Mouse (Mus musculus) hindbrain, embryonic 14.5 days (tissue): ENCODE data around the gene Ttc30a1. TPM values are rescaled to one million over a fixed set of nuclear protein-coding genes. Genes with fewer than 3 reads are reported as not detected.

Experiments used
- ATAC-seq: fragments of 200-750 bp; cut with Nextera tagmentation; 2 replicates; pipeline ENCODE4 v1.8.0; 2017; ENCODE audit warnings: moderate number of reproducible peaks, mild to moderate bottlenecking, moderate TSS enrichment, moderate library complexity; ENCODE audit not compliant: low FRiP score
- DNase-seq: peaks from one replicate; pipeline ENCODE4 v3.0.0-alpha.2; 2015; ENCODE audit warnings: low spot score
- H3K27ac ChIP-seq: fragments of 300-500 bp; sonication (generic); 2 replicates; pipeline ENCODE4 v1.5.1; 2014; ENCODE audit warnings: mild to moderate bottlenecking, moderate library complexity
- H3K27me3 ChIP-seq: fragments of 300-500 bp; sonication (generic); 2 replicates; pipeline ENCODE4 v1.6.1; 2014; ENCODE audit warnings: mild to moderate bottlenecking, low read length, mixed read lengths; ENCODE audit not compliant: control insufficient read depth, insufficient read depth
- H3K36me3 ChIP-seq: fragments of 300-500 bp; sonication (generic); replicated peaks from 2 replicates; pipeline ENCODE4 v1.6.1; 2014; ENCODE audit not compliant: control insufficient read depth, insufficient read depth
- H3K4me1 ChIP-seq: fragments of 300-500 bp; sonication (generic); replicated peaks from 2 replicates; pipeline ENCODE4 v1.6.1; 2014; ENCODE audit warnings: antibody characterized with exemption, low read length, mixed read lengths; ENCODE audit not compliant: control insufficient read depth, insufficient read depth
- H3K4me2 ChIP-seq: fragments of 300-500 bp; sonication (generic); replicated peaks from 2 replicates; pipeline ENCODE4 v1.6.1; 2014; ENCODE audit warnings: mild to moderate bottlenecking, moderate library complexity
- H3K4me3 ChIP-seq: fragments of 300-500 bp; sonication (generic); replicated peaks from 2 replicates; pipeline ENCODE4 v1.5.1; 2014; ENCODE audit warnings: mild to moderate bottlenecking, low read length
- H3K9ac ChIP-seq: fragments of 300-500 bp; sonication (generic); 2 replicates; pipeline ENCODE4 v1.6.1; 2014
- H3K9me3 ChIP-seq: fragments of 300-500 bp; sonication (generic); 2 replicates; pipeline ENCODE4 v1.6.1; 2016; ENCODE audit warnings: low read length; ENCODE audit not compliant: control insufficient read depth
- WGBS: fragments of 180-500 bp; shearing (Covaris S2); extraction: QIAGEN DNeasy Blood & Tissue Kit; methylation state at CpG from one replicate; pipeline ENCODE4 v1.1.7; 2014; 5-methylcytosine and 5-hydroxymethylcytosine counted together
- polyA plus RNA-seq: library from polyadenylated mRNA; unstranded; fragments of >200 nt; fragmentation: Nextera tagmentation; extraction: Ambion mirVana; gene quantifications from 2 replicates; pipeline ENCODE4 v1.2.1, GENCODE M21; 2014

Gene Ttc30a1
- polyA plus RNA-seq, 1 experiment from 2014 or later: 8.7 TPM

GRCm38 (mm10) chr2:76001392-76001791 lies 19.6 kb upstream of the Ttc30a1 start:
- Histone ChIP-seq H3K9ac (no peak overlapping the region), H3K27ac (no peak overlapping the region), H3K9me3 (no peaks in the 10 kb centered on the region), H3K4me1 (0 out of 2 replicates have a peak, but pooled peaks cover 3% of the 10 kb centered on the region), H3K27me3 (no peaks in the 10 kb centered on the region), H3K4me3 (no peak overlapping the region), H3K4me2 (no peak overlapping the region), H3K36me3 (no peaks in the 10 kb centered on the region)
- 41% methylated on average over 8 of the region's 8 CpGs for WGBS
- DNase-seq (no peak), ATAC-seq (no peak)

GRCm38 (mm10) chr2:75999636-76000035 lies 17.9 kb upstream of the Ttc30a1 start:
- Histone ChIP-seq H3K4me1 (0 out of 2 replicates have a peak, but pooled peaks cover 3% of the 10 kb centered on the region), H3K36me3 (no peaks in the 10 kb centered on the region), H3K9me3 (no peaks in the 10 kb centered on the region), H3K9ac (no peak overlapping the region), H3K4me2 (no peak overlapping the region), H3K27ac (no peak overlapping the region), H3K4me3 (no peak overlapping the region), H3K27me3 (no peaks in the 10 kb centered on the region)
- ATAC-seq (no peak), DNase-seq (no peak)
- WGBS: 33% methylated on average over 12 of the region's 12 CpGs

DNA sequence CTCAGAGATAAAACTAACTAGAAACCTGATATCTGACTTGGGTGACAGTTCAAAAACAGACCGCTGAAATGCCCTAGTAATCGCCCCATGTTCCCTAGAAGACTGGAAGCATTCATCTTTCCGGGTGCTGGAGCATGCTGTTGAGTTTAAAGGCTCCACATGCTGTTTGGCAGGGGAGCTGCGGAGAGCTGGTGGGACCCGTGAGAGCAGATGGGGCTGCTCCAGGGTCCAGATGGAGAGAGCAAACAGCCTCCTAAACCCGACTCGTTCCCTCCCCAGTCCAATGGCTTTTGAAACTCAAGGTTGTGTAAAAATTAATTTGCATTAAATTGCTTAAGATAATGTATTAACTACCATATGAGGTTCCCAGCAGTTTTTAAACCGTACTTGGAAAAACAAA lies 16.9 kb upstream of the Ttc30a1 start:
- Histone ChIP-seq H3K9ac (no peak overlapping the region), H3K36me3 (no peaks in the 10 kb centered on the region), H3K4me2 (no peak overlapping the region), H3K27ac (peak overlapping the region; percentile 7; the same call in 1 of the 2 replicates), H3K27me3 (no peaks in the 10 kb centered on the region), H3K4me1 (0 out of 2 replicates have a peak, but pooled peaks cover 4% of the 10 kb centered on the region), H3K9me3 (no peaks in the 10 kb centered on the region), H3K4me3 (no peak overlapping the region)
- 27% methylated on average over 8 of the region's 8 CpGs for WGBS
- ATAC-seq (no peak), DNase-seq (peak; percentile 40)

DNA sequence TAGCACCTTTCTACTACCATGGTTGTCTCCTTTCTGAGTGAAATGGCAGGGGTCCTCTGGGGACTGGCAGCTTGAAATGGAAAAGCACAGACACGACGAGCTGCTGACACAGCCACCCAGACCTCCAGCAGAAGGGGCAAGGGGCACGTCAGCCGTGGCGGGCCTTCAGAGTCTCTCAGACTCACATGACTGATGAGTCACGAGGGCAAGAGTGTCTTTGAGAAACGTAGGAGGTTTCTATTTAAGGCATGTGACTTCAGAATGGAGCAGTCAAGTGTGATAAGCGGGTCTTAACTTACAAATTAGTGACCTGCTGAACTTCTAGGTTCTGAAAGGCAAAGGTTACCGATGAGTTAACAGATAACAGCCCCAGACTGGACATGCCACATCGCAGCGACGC lies 16.0 kb upstream of the Ttc30a1 start:
- 38% methylated on average over 12 of the region's 12 CpGs for WGBS
- H3K27ac ChIP-seq: no peak overlapping the region; the same call in 1 of the 2 replicates

DNA sequence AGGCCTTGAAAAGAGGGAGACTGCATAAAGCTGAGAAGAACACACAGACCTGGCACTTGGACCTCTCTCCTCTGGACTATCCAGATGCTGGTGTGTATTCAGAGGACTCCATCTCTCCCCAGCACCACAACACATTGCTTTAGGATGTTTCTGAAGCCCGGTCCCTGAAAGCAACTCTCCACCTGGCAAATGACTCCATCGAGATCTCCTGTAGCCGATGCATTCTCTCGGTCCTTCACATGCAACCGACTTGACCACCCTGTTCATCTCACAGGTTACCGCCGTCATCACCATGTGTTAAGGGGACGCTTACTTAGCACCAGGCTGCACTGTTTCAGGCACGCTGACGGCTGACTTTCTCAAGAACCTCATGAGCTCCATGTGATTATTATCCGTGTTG lies 13.1 kb upstream of the Ttc30a1 start:
- 96% methylated on average over 11 of the region's 11 CpGs for WGBS
- H3K27me3 ChIP-seq: no peaks in the 10 kb centered on the region
- H3K9ac ChIP-seq: no peak overlapping the region
- DNase-seq (no peak), ATAC-seq (no peak)
- H3K4me2 ChIP-seq: no peak overlapping the region
- H3K27ac ChIP-seq: no peak overlapping the region
- no peaks in the 10 kb centered on the region for H3K9me3 ChIP-seq
- peaks cover 24% of the 10 kb centered on the region for H3K4me1 ChIP-seq
- H3K36me3 ChIP-seq: no peaks in the 10 kb centered on the region
- no peak overlapping the region for H3K4me3 ChIP-seq

More for the DNA sequence above, 16.0 kb upstream of the Ttc30a1 start:
- Histone ChIP-seq H3K4me1 (0 out of 2 replicates have a peak, but pooled peaks cover 8% of the 10 kb centered on the region), H3K27me3 (no peaks in the 10 kb centered on the region), H3K4me2 (no peak overlapping the region), H3K9me3 (no peaks in the 10 kb centered on the region), H3K9ac (no peak overlapping the region), H3K36me3 (no peaks in the 10 kb centered on the region), H3K4me3 (no peak overlapping the region)
- no peak for DNase-seq
- ATAC-seq: no peak

- H3K4me1 ChIP-seq: peaks cover 51% of the 10 kb centered on the region
Observed at GRCm38 (mm10) chr2:75991581-75992205, 9.9 kb upstream of the Ttc30a1 start.

DNA sequence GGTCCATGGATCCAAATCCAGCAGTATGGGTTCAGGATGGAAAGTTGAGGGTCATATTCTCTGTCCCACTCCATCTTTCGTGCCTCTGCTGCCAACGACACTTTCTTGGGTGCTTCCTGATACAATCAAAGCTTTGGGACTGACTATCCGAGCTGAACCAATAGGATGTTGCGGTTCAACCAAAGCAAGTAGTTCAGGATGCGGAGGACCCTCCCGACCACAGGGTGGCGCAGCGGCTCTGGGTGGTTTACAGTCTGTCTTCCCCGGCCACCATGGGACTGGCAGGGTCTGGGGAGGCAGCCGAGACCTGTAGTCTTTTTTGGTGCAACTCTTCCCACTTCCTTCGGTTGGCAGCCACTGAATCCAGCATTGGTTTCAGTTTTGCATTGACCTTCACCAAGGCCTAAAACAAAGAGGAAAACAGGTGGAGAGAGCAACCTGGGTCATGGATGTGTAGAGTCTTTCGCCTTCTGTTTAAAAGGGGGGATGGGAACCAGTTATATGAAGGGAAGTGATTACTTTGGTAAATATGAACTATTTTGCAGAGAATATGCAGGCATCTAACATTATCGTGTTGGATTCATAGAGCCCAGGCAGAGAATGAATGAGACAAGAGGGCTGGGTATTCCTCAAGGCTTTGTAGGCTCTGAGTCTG lies 9.2 kb upstream of the Ttc30a1 start:
- Histone ChIP-seq H3K4me2 (no peak overlapping the region), H3K27me3 (no peaks in the 10 kb centered on the region), H3K36me3 (no peaks in the 10 kb centered on the region), H3K27ac (peak overlapping the region; percentile 95; the same call in 1 of the 2 replicates), H3K9ac (no peak overlapping the region), H3K4me1 (peaks cover 53% of the 10 kb centered on the region), H3K4me3 (no peak overlapping the region), H3K9me3 (no peaks in the 10 kb centered on the region)
- ATAC-seq (no peak), DNase-seq (no peak)
- WGBS: 52% methylated on average over 13 of the region's 13 CpGs

More at GRCm38 (mm10) chr2:75991581-75992205, 9.9 kb upstream of the Ttc30a1 start:
- H3K9ac ChIP-seq: no peak overlapping the region
- H3K9me3 ChIP-seq: no peaks in the 10 kb centered on the region
- H3K27ac ChIP-seq: peak overlapping the region; percentile 61; the same call in 1 of the 2 replicates
- ATAC-seq (no peak), DNase-seq (no peak)
- H3K27me3 ChIP-seq: no peaks in the 10 kb centered on the region
- no peak overlapping the region for H3K4me3 ChIP-seq
- no peaks in the 10 kb centered on the region for H3K36me3 ChIP-seq
- 55% methylated on average over 6 of the region's 6 CpGs for WGBS
- no peak overlapping the region for H3K4me2 ChIP-seq

DNA sequence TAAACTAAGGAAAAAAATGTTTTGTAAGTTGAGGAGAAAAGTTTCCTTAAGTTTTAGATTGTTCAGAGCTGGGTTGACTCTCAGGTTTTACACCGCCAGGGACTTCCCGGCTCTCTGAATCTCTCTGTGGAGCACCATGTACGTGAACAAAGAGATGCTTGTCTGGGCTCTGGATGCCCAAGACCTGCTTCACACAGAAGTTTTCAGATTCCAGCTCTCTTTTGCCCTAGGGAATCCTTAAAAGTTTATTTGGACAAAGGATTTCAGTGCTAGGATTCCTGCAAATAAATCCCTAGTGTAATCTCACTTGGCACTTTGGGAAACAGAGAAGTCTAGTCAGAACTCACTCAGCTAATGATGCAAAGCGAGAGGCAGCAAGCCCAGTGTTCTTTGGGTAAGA lies 7.9 kb upstream of the Ttc30a1 start:
- Histone ChIP-seq H3K27ac (peak overlapping the region; percentile 95), H3K4me1 (peaks cover 56% of the 10 kb centered on the region), H3K4me2 (peak overlapping the region; percentile 40; the same call in 1 of the 2 replicates), H3K9ac (peak overlapping the region; percentile 58; the same call in 1 of the 2 replicates), H3K27me3 (no peaks in the 10 kb centered on the region), H3K9me3 (no peaks in the 10 kb centered on the region), H3K36me3 (no peaks in the 10 kb centered on the region), H3K4me3 (no peak overlapping the region)
- no peak for DNase-seq
- 63% methylated on average over 4 of the region's 4 CpGs for WGBS
- ATAC-seq: no peak

- peak; percentile 60 for DNase-seq
- WGBS: 29% methylated on average over 7 of the region's 7 CpGs
- peaks cover 56% of the 10 kb centered on the region for H3K4me1 ChIP-seq
Observed at GRCm38 (mm10) chr2:75988779-75989363, 7.1 kb upstream of the Ttc30a1 start.

More at GRCm38 (mm10) chr2:75988779-75989363, 7.1 kb upstream of the Ttc30a1 start:
- peak; percentile 65 for ATAC-seq
- Histone ChIP-seq H3K9me3 (no peaks in the 10 kb centered on the region), H3K36me3 (no peaks in the 10 kb centered on the region), H3K4me2 (peak overlapping the region; percentile 40), H3K4me3 (no peak overlapping the region), H3K27me3 (no peaks in the 10 kb centered on the region), H3K27ac (peak overlapping the region; percentile 95), H3K9ac (peak overlapping the region; percentile 58)
